ENCODE assay signal across 10 mouse cellular contexts in the genomic region with DNA sequence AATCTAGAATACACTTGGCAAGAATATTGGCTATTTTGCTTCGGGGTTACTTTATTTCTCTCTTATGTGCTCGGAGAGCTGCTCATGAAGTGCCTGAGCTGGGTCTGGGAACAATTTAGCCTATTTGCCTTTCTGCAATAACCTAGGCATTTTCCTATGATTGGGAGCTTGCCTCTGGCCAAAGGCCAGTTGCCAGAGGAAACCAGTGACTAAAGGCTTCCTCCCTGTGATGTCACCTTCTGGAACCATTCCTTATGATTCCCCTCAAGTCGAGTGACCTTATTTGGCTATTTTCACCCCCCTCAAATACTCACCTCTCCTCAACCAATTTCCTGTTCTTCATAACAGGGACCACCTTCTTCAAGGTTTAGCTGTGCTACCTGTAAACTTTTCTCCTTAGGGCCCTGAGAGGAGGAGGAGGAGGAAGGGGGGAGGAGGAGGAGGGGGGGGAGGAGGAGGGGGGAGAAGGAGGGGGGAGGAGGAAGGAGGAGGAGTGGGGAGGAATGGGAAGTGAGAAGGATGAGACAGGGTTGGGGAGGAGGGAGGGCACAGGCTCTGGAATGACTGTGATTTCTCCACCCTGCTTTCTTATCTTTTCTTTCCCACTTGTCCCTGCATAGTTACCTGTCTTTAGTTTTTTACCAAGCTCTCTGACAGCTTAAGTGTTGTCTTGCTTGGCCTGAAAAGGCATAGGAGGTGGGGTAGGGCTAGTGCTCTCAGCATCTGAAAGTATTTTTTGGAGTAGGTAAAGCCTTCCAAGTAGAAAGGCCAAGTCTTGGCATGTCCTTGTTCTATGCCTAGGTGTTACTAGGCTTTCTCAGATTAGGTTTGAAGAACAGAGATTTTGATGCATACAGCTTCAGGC. TPM values are rescaled to one million over a fixed set of nuclear protein-coding genes. Genes with fewer than 3 reads are reported as not detected.
DNase-seq lines count a peak whose midpoint lies in the region; ATAC-seq and TF ChIP-seq lines count a peak whose summit lies in the region.
"Had no signal": no experiment of that assay in that cellular context is flagged by ENCODE, and none has a peak within 500 bp of the region (broad histone marks: within the 10 kb centered on the region; RNA-seq: fewer than 3 reads in every experiment).

No protein-coding gene starts in this region.

- no peak for ATAC-seq in kidney, embryonic 14.5 days (ENCODE audit: low FRiP score, low TSS enrichment)
- peak; percentile 41; the same call in 1 of the 2 replicates for ATAC-seq in heart, postnatal 0 days (ENCODE audit: insufficient read depth, low read depth)
- no peak for ATAC-seq in forebrain, embryonic 11.5 days (replicated peaks; ENCODE audit: low FRiP score)

- 17% methylated on average over 3 of the region's 3 CpGs for WGBS in kidney, adult 2 months
- 67% methylated on average over 3 of the region's 3 CpGs for WGBS in kidney, embryonic 14.5 days
- 33% methylated on average over 3 of the region's 3 CpGs for WGBS in heart, postnatal 0 days
- 65% methylated on average over 3 of the region's 3 CpGs for WGBS in forebrain, embryonic 11.5 days

- H3K9me3 ChIP-seq in kidney, embryonic 14.5 days (ENCODE audit: control insufficient read depth, low read length) = no peaks in the 10 kb centered on the region
- H3K9me3 ChIP-seq in heart, postnatal 0 days (replicated peaks; ENCODE audit: control insufficient read depth, low read length) = no peaks in the 10 kb centered on the region
- H3K9me3 ChIP-seq in forebrain, embryonic 11.5 days (ENCODE audit: control insufficient read depth, low read length) = no peaks in the 10 kb centered on the region
- H3K9me3 ChIP-seq: G1E had no signal

- no peak for TF ChIP-seq POLR2A in kidney, adult 2 months (IDR thresholded peaks at IDR 0.05; ENCODE audit: low read depth, low read length)

- H3K27ac ChIP-seq in kidney, adult 2 months (ENCODE audit: insufficient read depth, low read depth, low read length) = no peak overlapping the region
- H3K27ac ChIP-seq in kidney, embryonic 14.5 days (ENCODE audit: low read depth, low read length) = no peak overlapping the region
- H3K27ac ChIP-seq in heart, postnatal 0 days (ENCODE audit: low read depth) = peak overlapping the region; percentile 44; the same call in 1 of the 2 replicates
- H3K27ac ChIP-seq in forebrain, embryonic 11.5 days (ENCODE audit: low read depth, low read length) = no peak overlapping the region

- H3K4me2 ChIP-seq in kidney, embryonic 14.5 days (replicated peaks; ENCODE audit: low read depth, low read length) = no peak overlapping the region
- no peak overlapping the region for H3K4me2 ChIP-seq in heart, postnatal 0 days (ENCODE audit: low read depth, low read length)
- H3K4me2 ChIP-seq in forebrain, embryonic 11.5 days (ENCODE audit: low read depth, low read length, severe bottlenecking) = no peak overlapping the region

- H3K4me3 ChIP-seq in kidney, adult 2 months (ENCODE audit: insufficient read depth, low read depth, low read length) = no peak overlapping the region
- no peak overlapping the region for H3K4me3 ChIP-seq in kidney, embryonic 14.5 days (ENCODE audit: low read length)
- no peak overlapping the region for H3K4me3 ChIP-seq in heart, postnatal 0 days (ENCODE audit: low read depth, low read length)
- H3K4me3 ChIP-seq in forebrain, embryonic 11.5 days (ENCODE audit: low read depth, low read length) = no peak overlapping the region

- DNase-seq in kidney, adult 2 months = peak; percentile 76
- DNase-seq in cerebellum, postnatal 14 days = peak; percentile 33 to 36
- DNase-seq in heart, postnatal 0 days (ENCODE audit: low spot score) = peak; percentile 16
- DNase-seq in lung, postnatal 25 days (ENCODE audit: low spot score) = peak; percentile 80
- DNase-seq in embryo, embryonic 10.5 days (ENCODE audit: low spot score) = no peak
- no peak for DNase-seq in forebrain, embryonic 11.5 days (ENCODE audit: low spot score)
- DNase-seq in frontal cortex, postnatal 25 days (ENCODE audit: low spot score in 2 of 2) = no peak
- DNase-seq: embryo, embryonic 11 days had no signal

- no peaks in the 10 kb centered on the region for H3K27me3 ChIP-seq in kidney, adult 2 months (replicated peaks; ENCODE audit: control insufficient read depth, insufficient read depth, low read length)
- H3K27me3 ChIP-seq in kidney, embryonic 14.5 days (ENCODE audit: control insufficient read depth, insufficient read depth, low read length) = no peaks in the 10 kb centered on the region
- no peaks in the 10 kb centered on the region for H3K27me3 ChIP-seq in heart, postnatal 0 days (ENCODE audit: control insufficient read depth, insufficient read depth, low read length)
- no peaks in the 10 kb centered on the region for H3K27me3 ChIP-seq in forebrain, embryonic 11.5 days (ENCODE audit: control insufficient read depth, insufficient read depth, low read length)

- TF ChIP-seq EP300 in heart, postnatal 0 days (IDR thresholded peaks at IDR 0.05; ENCODE audit: low read depth) = no peak

- TF ChIP-seq CTCF in kidney, adult 2 months (conservative IDR thresholded peaks at IDR 0.05; ENCODE audit: insufficient read depth, insufficient read length, low read depth, low read length) = no peak
- no peak for TF ChIP-seq CTCF in heart, postnatal 0 days (IDR thresholded peaks at IDR 0.05; ENCODE audit: low read depth)

- no peaks in the 10 kb centered on the region for H3K4me1 ChIP-seq in kidney, adult 2 months (ENCODE audit: control insufficient read depth, insufficient read depth, low read length)
- H3K4me1 ChIP-seq in kidney, embryonic 14.5 days (ENCODE audit: control insufficient read depth, insufficient read depth, low read length) = no peaks in the 10 kb centered on the region
- H3K4me1 ChIP-seq in heart, postnatal 0 days (ENCODE audit: control insufficient read depth, insufficient read depth) = 0 out of 2 replicates have a peak, but pooled peaks cover 10% of the 10 kb centered on the region
- H3K4me1 ChIP-seq in forebrain, embryonic 11.5 days (replicated peaks; ENCODE audit: control insufficient read depth, insufficient read depth, low read length) = no peaks in the 10 kb centered on the region

- no peaks in the 10 kb centered on the region for H3K36me3 ChIP-seq in kidney, adult 2 months (ENCODE audit: control insufficient read depth, insufficient read depth, low read length)
- no peaks in the 10 kb centered on the region for H3K36me3 ChIP-seq in kidney, embryonic 14.5 days (ENCODE audit: control insufficient read depth, insufficient read depth, low read length)
- H3K36me3 ChIP-seq in heart, postnatal 0 days (replicated peaks; ENCODE audit: control insufficient read depth, insufficient read depth, low read length) = no peaks in the 10 kb centered on the region
- H3K36me3 ChIP-seq in forebrain, embryonic 11.5 days (ENCODE audit: control insufficient read depth, insufficient read depth, low read length) = no peaks in the 10 kb centered on the region

- H3K9ac ChIP-seq in kidney, embryonic 14.5 days (ENCODE audit: low read depth, low read length) = no peak overlapping the region
- H3K9ac ChIP-seq in heart, postnatal 0 days (replicated peaks; ENCODE audit: low read depth, low read length) = no peak overlapping the region
- no peak overlapping the region for H3K9ac ChIP-seq in forebrain, embryonic 11.5 days (ENCODE audit: low read length)

RNA-seq across cellular contexts. Expression of gene Msn, which starts 11.8 kb away (rescaled TPM):
- 82.2 and 101 TPM in 2 replicates for polyA plus RNA-seq in kidney, adult 2 months (2012; rRNA removed)
- polyA plus RNA-seq in kidney, embryonic 14.5 days (2014; fragmentation: Nextera tagmentation; extraction: Ambion mirVana) = 70.2 and 112 TPM in 2 replicates
- total RNA-seq in heart, postnatal 0 days (2014; rRNA removed; ENCODE audit: low replicate concordance) = 102 and 128 TPM in 2 replicates
- 107 and 116 TPM in 2 replicates for polyA plus RNA-seq in heart, postnatal 0 days (2015; fragmentation: Nextera tagmentation; extraction: Ambion mirVana)
- polyA plus RNA-seq in forebrain, embryonic 11.5 days (2014; fragmentation: Nextera tagmentation; extraction: Ambion mirVana) = 106 and 107 TPM in 2 replicates

Comparison
In these comparisons a context has a peak if more than half of its experiments do, and no peak if none do; other contexts are left out.
1. DNase-seq: peak in kidney, adult 2 months (single experiment), cerebellum, postnatal 14 days (2 of 2), heart, postnatal 0 days (single experiment) and lung, postnatal 25 days (single experiment); none in embryo, embryonic 10.5 days (single experiment), forebrain, embryonic 11.5 days (single experiment) and frontal cortex, postnatal 25 days (0 of 2).